Mouse (Mus musculus): ENCODE measurements around the gene Dgkz.

The Dgkz gene

GRCm38 (mm10) chr2:91934016-91934415 lies 41.6 kb downstream of the Dgkz start:
- no peak for DNase-seq

GRCm38 (mm10) chr2:91933471-91933870 lies 42.2 kb downstream of the Dgkz start:
- DNase-seq = peak; percentile 71

GRCm38 (mm10) chr2:91932737-91933350 lies 42.8 kb downstream of the Dgkz start:
- DNase-seq = peak; percentile 42

- DNase-seq = peak; percentile 89
Observed at GRCm38 (mm10) chr2:91932160-91932711, 43.4 kb downstream of the Dgkz start, which contains the start of gene Mdk. Mdk (minus strand) TSS chr2:91932297.

GRCm38 (mm10) chr2:91931328-91932159 lies 44.1 kb downstream of the Dgkz start:
- peak; percentile 95 for DNase-seq

GRCm38 (mm10) chr2:91930761-91931291 lies 44.8 kb downstream of the Dgkz start:
- DNase-seq = peak; percentile 52

- peak; percentile 94 for DNase-seq
Observed at GRCm38 (mm10) chr2:91929936-91930335, 45.7 kb downstream of the Dgkz start.

- DNase-seq = no peak
Observed at GRCm38 (mm10) chr2:91929455-91929854, 46.2 kb downstream of the Dgkz start.

GRCm38 (mm10) chr2:91928534-91929350 lies 46.9 kb downstream of the Dgkz start:
- no peak for DNase-seq

- DNase-seq = peak; percentile 89
Observed at GRCm38 (mm10) chr2:91927826-91928533, 47.7 kb downstream of the Dgkz start.

GRCm38 (mm10) chr2:91926949-91927348 lies 48.7 kb downstream of the Dgkz start, which contains the start of gene Chrm4:
Chrm4 (plus strand) TSS chr2:91927249.
- DNase-seq = no peak

- DNase-seq = no peak
Observed at GRCm38 (mm10) chr2:91925442-91925841, 50.2 kb downstream of the Dgkz start.

GRCm38 (mm10) chr2:91924726-91925125 lies 50.9 kb downstream of the Dgkz start:
- DNase-seq = no peak

GRCm38 (mm10) chr2:91923415-91924337 lies 52.0 kb downstream of the Dgkz start:
- DNase-seq = peak; percentile 87

- DNase-seq = no peak
Observed at GRCm38 (mm10) chr2:91922586-91923414, 52.9 kb downstream of the Dgkz start.

GRCm38 (mm10) chr2:91921790-91922570 lies 53.7 kb downstream of the Dgkz start:
- peak; percentile 88 for DNase-seq

- DNase-seq = peak; percentile 75
Observed at GRCm38 (mm10) chr2:91921181-91921789, 54.4 kb downstream of the Dgkz start.

GRCm38 (mm10) chr2:91920130-91920529 lies 55.5 kb downstream of the Dgkz start:
- no peak for DNase-seq

GRCm38 (mm10) chr2:91917096-91917495 lies 58.6 kb downstream of the Dgkz start:
- DNase-seq = no peak
